Mouse (Mus musculus) heart, adult 2 months (tissue): ENCODE results near the gene Mindy1. TPM values are rescaled to one million over a fixed set of nuclear protein-coding genes. Genes with fewer than 3 reads are reported as not detected.

ENCODE experiments used
- DNase-seq, 2 experiments: peaks; one replicate each; pipeline ENCODE4 v3.0.0; 2021
- H3K27ac ChIP-seq: fragments of 200-600 bp; 2 replicates; pipeline ENCODE4 v1.8.1; 2022
- H3K27me3 ChIP-seq: fragments of 200-500 bp; 2 replicates; pipeline ENCODE4 v1.6.1; 2012; ENCODE audit warnings: mild to moderate bottlenecking, low read length, inconsistent platforms, mixed read lengths; ENCODE audit not compliant: control insufficient read depth, insufficient read depth
- H3K36me3 ChIP-seq: fragments of 200-500 bp; 2 replicates; pipeline ENCODE4 v1.6.1; 2012; ENCODE audit warnings: low read length, inconsistent platforms; ENCODE audit not compliant: control insufficient read depth, insufficient read depth
- H3K4me1 ChIP-seq: fragments of 200-500 bp; 2 replicates; pipeline ENCODE4 v1.6.1; 2011; ENCODE audit warnings: low read length; ENCODE audit not compliant: control insufficient read depth, insufficient read depth
- H3K4me3 ChIP-seq: fragments of 200-600 bp; 2 replicates; pipeline ENCODE4 v1.8.1; 2022
- H3K79me2 ChIP-seq: fragments of 200-500 bp; replicated peaks from 2 replicates; pipeline ENCODE4 v1.6.1; 2012; ENCODE audit warnings: mild to moderate bottlenecking, inconsistent platforms, low read length, moderate library complexity, mixed read lengths; ENCODE audit not compliant: control insufficient read depth, insufficient read depth
- H3K9ac ChIP-seq: fragments of 200-500 bp; 2 replicates; pipeline ENCODE4 v1.6.1; 2012; ENCODE audit warnings: low read depth, mild to moderate bottlenecking, control low read depth, inconsistent platforms, low read length, mixed read lengths
- CTCF ChIP-seq: fragments of 200-600 bp; IDR thresholded peaks from 2 replicates; pipeline ENCODE4 v1.8.1; 2022; ENCODE audit warnings: antibody characterized with exemption, mild to moderate bottlenecking, moderate library complexity
- EP300 ChIP-seq: fragments of 200-500 bp; IDR thresholded peaks from 2 replicates; pipeline ENCODE4 v1.6.1; 2011; ENCODE audit warnings: low read depth, low read length, control low read depth; ENCODE audit not compliant: insufficient read depth
- POLR2A ChIP-seq: fragments of 200-500 bp; IDR thresholded peaks from 2 replicates; pipeline ENCODE4 v1.6.1; 2011; ENCODE audit warnings: mild to moderate bottlenecking, low read depth, low read length, control low read depth; ENCODE audit not compliant: insufficient read depth
- WGBS: fragments of 180-500 bp; shearing (Covaris S2); methylation state at CpG from one replicate; pipeline ENCODE4 v1.1.7; 2018; 5-methylcytosine and 5-hydroxymethylcytosine counted together
- intact Hi-C: fragments of 180-260 bp; cut with DNase I; formaldehyde crosslinking; loops from one replicate; pipeline ENCODE4 v1.15.1; 2025
- polyA plus RNA-seq: library from polyadenylated mRNA; depleted of rRNA; stranded (reverse); fragments of >200 nt; gene quantifications from 2 replicates; pipeline ENCODE4 v1.2.3, GENCODE M21; 2012
- total RNA-seq, 2 experiments: library from RNA; stranded (reverse); gene quantifications; 2 replicates each; pipeline ENCODE4 v1.2.3; 2021

Gene Mindy1
- total and polyA plus RNA-seq, 3 experiments, result 17.5 to 32.2 (median 21.3) TPM

GRCm38 (mm10) chr3:95315094-95315843, 34.1 kb downstream of the Mindy1 start:
- Histone ChIP-seq H3K79me2 (no peaks in the 10 kb centered on the region), H3K36me3 (peaks cover 8% of the 10 kb centered on the region; the same call in 1 of the 2 replicates), H3K4me3 (peak overlapping the region; percentile 93), H3K9ac (peak overlapping the region; percentile 100), H3K27me3 (no peaks in the 10 kb centered on the region), H3K4me1 (peaks cover 14% of the 10 kb centered on the region), H3K27ac (peak overlapping the region; percentile 85)
- intact Hi-C loops, result loop anchor here (2.0 kb wide), 3 partner anchors 32 to 118 kb away; partner anchors contain the start of genes Prune1 and Setdb1
- TF ChIP-seq EP300 (0 out of 2 replicates have a peak, but pooled peaks have one; percentile 33), POLR2A (peak; percentile 40; the same call in 1 of the 2 replicates), CTCF (peak; percentile 53)
- under 1% methylated on average over 63 of the region's 71 CpGs for WGBS
- DNase-seq, result peak; percentile 95

GRCm38 (mm10) chr3:95315844-95316550, 34.9 kb downstream of the Mindy1 start:
- TF ChIP-seq CTCF, result no peak
- no peak for TF ChIP-seq EP300
- TF ChIP-seq POLR2A, result no peak
- no peaks in the 10 kb centered on the region for H3K79me2 ChIP-seq
- intact Hi-C loops, result loop anchor here (2.0 kb wide), 3 partner anchors 33 to 117 kb away; partner anchors contain the start of genes Prune1 and Setdb1
- H3K4me3 ChIP-seq, result peak overlapping the region; percentile 93
- H3K9ac ChIP-seq, result peak overlapping the region; percentile 100
- peaks cover 8% of the 10 kb centered on the region; the same call in 1 of the 2 replicates for H3K36me3 ChIP-seq
- DNase-seq, result no peak
- H3K27me3 ChIP-seq, result no peaks in the 10 kb centered on the region
- 6% methylated on average over 9 of the region's 9 CpGs for WGBS
- peaks cover 14% of the 10 kb centered on the region for H3K4me1 ChIP-seq
- H3K27ac ChIP-seq, result peak overlapping the region; percentile 85

GRCm38 (mm10) chr3:95317414-95318080, 36.4 kb downstream of the Mindy1 start:
- Histone ChIP-seq H3K4me1 (peaks cover 14% of the 10 kb centered on the region), H3K4me3 (no peak overlapping the region), H3K27me3 (no peaks in the 10 kb centered on the region), H3K27ac (peak overlapping the region; percentile 36), H3K36me3 (peaks cover 8% of the 10 kb centered on the region; the same call in 1 of the 2 replicates), H3K9ac (peak overlapping the region; percentile 21), H3K79me2 (no peaks in the 10 kb centered on the region)
- WGBS, result 15% methylated on average over 12 of the region's 12 CpGs
- intact Hi-C loops, result no loop called here
- TF ChIP-seq POLR2A (no peak), EP300 (no peak), CTCF (peak; percentile 83)
- peak; percentile 56 to 67 for DNase-seq

- peak overlapping the region; percentile 54 for H3K27ac ChIP-seq
- intact Hi-C loops, result no loop called here
- H3K27me3 ChIP-seq, result no peaks in the 10 kb centered on the region
- peaks cover 14% of the 10 kb centered on the region for H3K4me1 ChIP-seq
- 37% methylated on average over 6 of the region's 6 CpGs for WGBS
- no peaks in the 10 kb centered on the region for H3K79me2 ChIP-seq
- DNase-seq, result peak; percentile 61 to 83
- no peak overlapping the region for H3K4me3 ChIP-seq
- peak overlapping the region; percentile 34; the same call in 1 of the 2 replicates for H3K9ac ChIP-seq
- H3K36me3 ChIP-seq, result peaks cover 8% of the 10 kb centered on the region; the same call in 1 of the 2 replicates
- no peak for TF ChIP-seq EP300
- TF ChIP-seq CTCF, result no peak
- no peak; the same call in 1 of the 2 replicates for TF ChIP-seq POLR2A
Measured at GRCm38 (mm10) chr3:95318548-95318947, 37.4 kb downstream of the Mindy1 start.

- Histone ChIP-seq H3K36me3 (peaks cover 8% of the 10 kb centered on the region; the same call in 1 of the 2 replicates), H3K4me3 (no peak overlapping the region), H3K27ac (peak overlapping the region; percentile 54; the same call in 1 of the 2 replicates), H3K27me3 (no peaks in the 10 kb centered on the region), H3K9ac (peak overlapping the region; percentile 34; the same call in 1 of the 2 replicates), H3K79me2 (no peaks in the 10 kb centered on the region), H3K4me1 (peaks cover 14% of the 10 kb centered on the region)
- TF ChIP-seq CTCF (no peak), POLR2A (no peak), EP300 (no peak)
- intact Hi-C loops, result no loop called here
- DNase-seq, result no peak
- WGBS, result 30% methylated on average over 2 of the region's 2 CpGs
Measured at GRCm38 (mm10) chr3:95319110-95319509, 38.0 kb downstream of the Mindy1 start.
